8 mouse cellular contexts compared by ENCODE assay signal in the genomic region with DNA sequence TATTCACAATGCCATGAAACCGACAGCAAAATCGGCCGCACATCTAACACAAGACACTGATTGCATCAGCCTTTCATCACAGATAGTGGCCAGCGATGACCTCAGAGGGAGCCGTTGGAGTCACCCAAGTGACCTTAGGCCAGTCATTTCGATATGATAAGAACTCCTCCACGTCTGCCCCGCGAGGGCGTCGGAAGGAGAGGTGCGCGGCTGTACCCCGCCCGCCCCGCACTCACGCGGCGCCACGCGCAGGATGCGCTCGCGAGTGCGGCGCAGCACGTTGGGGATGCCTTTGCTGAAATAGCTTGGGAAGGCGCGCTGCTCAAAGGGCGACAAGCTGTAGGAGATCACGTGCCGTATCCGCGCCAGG. TPM values are rescaled to one million over a fixed set of nuclear protein-coding genes. Genes with fewer than 3 reads are reported as not detected.
A peak's percentile ranks its signal among the peaks of the same experiment; 100 is the strongest.
DNase-seq lines count a peak whose midpoint lies in the region; ATAC-seq and TF ChIP-seq lines count a peak whose summit lies in the region.

No protein-coding gene starts in this region.

- ATAC-seq in kidney, embryonic 16.5 days (ENCODE audit: low FRiP score, low TSS enrichment): no peak
- peak; percentile 76; the same call in 1 of the 2 replicates for ATAC-seq in forebrain, embryonic 15.5 days (replicated peaks)
- ATAC-seq in liver, postnatal 0 days: peak; percentile 54

- H3K4me1 ChIP-seq in kidney, embryonic 16.5 days (ENCODE audit: insufficient read depth, low read length): peaks cover 8% of the 10 kb centered on the region
- H3K4me1 ChIP-seq in forebrain, embryonic 15.5 days: peaks cover 18% of the 10 kb centered on the region
- H3K4me1 ChIP-seq in liver, postnatal 0 days (ENCODE audit: insufficient read depth): peaks cover 36% of the 10 kb centered on the region

- peak overlapping the region; percentile 56 for H3K27ac ChIP-seq in kidney, embryonic 16.5 days (ENCODE audit: low read length)
- peak overlapping the region; percentile 83 for H3K27ac ChIP-seq in forebrain, embryonic 15.5 days (replicated peaks)
- peak overlapping the region; percentile 98 for H3K27ac ChIP-seq in liver, postnatal 0 days (ENCODE audit: low read depth)

- peaks cover 8% of the 10 kb centered on the region; the same call in 1 of the 2 replicates for H3K36me3 ChIP-seq in kidney, embryonic 16.5 days (ENCODE audit: insufficient read depth, low read length)
- peaks cover 8% of the 10 kb centered on the region for H3K36me3 ChIP-seq in forebrain, embryonic 15.5 days
- H3K36me3 ChIP-seq in liver, postnatal 0 days (replicated peaks; ENCODE audit: insufficient read depth, low read length): peaks cover 9% of the 10 kb centered on the region

- no peaks in the 10 kb centered on the region for H3K9me3 ChIP-seq in kidney, embryonic 16.5 days (ENCODE audit: low read length)
- H3K9me3 ChIP-seq in forebrain, embryonic 15.5 days: no peaks in the 10 kb centered on the region
- H3K9me3 ChIP-seq in liver, postnatal 0 days (ENCODE audit: low read length): no peaks in the 10 kb centered on the region

- H3K4me2 ChIP-seq in kidney, embryonic 16.5 days (replicated peaks; ENCODE audit: low read depth, low read length): peak overlapping the region; percentile 85
- H3K4me2 ChIP-seq in forebrain, embryonic 15.5 days (replicated peaks): peak overlapping the region; percentile 90
- H3K4me2 ChIP-seq in liver, postnatal 0 days (ENCODE audit: low read depth, low read length): peak overlapping the region; percentile 76

- 0 out of 2 replicates have a peak, but pooled peaks have one; percentile 3 for TF ChIP-seq CTCF in liver, postnatal 0 days (IDR thresholded peaks at IDR 0.05; ENCODE audit: low read depth)

- H3K27me3 ChIP-seq in kidney, embryonic 16.5 days (ENCODE audit: insufficient read depth, low read length): no peaks in the 10 kb centered on the region
- no peaks in the 10 kb centered on the region for H3K27me3 ChIP-seq in forebrain, embryonic 15.5 days
- no peaks in the 10 kb centered on the region for H3K27me3 ChIP-seq in liver, postnatal 0 days (ENCODE audit: insufficient read depth, low read length)

- intact Hi-C loops in left cerebral cortex, postnatal 10 days (cut with DNase I): no loop called here

- peak overlapping the region; percentile 88 for H3K9ac ChIP-seq in kidney, embryonic 16.5 days (replicated peaks; ENCODE audit: low read length)
- H3K9ac ChIP-seq in forebrain, embryonic 15.5 days (replicated peaks): peak overlapping the region; percentile 87
- H3K9ac ChIP-seq in liver, postnatal 0 days (replicated peaks): peak overlapping the region; percentile 92

- no peak for DNase-seq in kidney, postnatal 4 days
- peak; percentile 60 for DNase-seq in adrenal gland, postnatal 10 days
- no peak for DNase-seq in liver, postnatal 0 days
- no peak for DNase-seq in left cerebral cortex, adult 18-20 months (ENCODE audit: low spot score in 2 of 2)
- no peak for DNase-seq in urinary bladder, postnatal 14 days (ENCODE audit: low spot score)
- no peak for DNase-seq in left cerebral cortex, postnatal 10 days (ENCODE audit: extremely low spot score in 1 of 2, low spot score in 2 of 2)

- peak overlapping the region; percentile 92 for H3K4me3 ChIP-seq in kidney, embryonic 16.5 days (ENCODE audit: low read length)
- peak overlapping the region; percentile 94 for H3K4me3 ChIP-seq in forebrain, embryonic 15.5 days
- H3K4me3 ChIP-seq in liver, postnatal 0 days (ENCODE audit: low read depth, low read length): peak overlapping the region; percentile 92

- TF ChIP-seq EP300 in liver, postnatal 0 days (IDR thresholded peaks at IDR 0.05; ENCODE audit: low read depth): no peak

- WGBS in kidney, embryonic 16.5 days: under 1% methylated on average over 34 of the region's 34 CpGs
- WGBS in forebrain, embryonic 15.5 days: under 1% methylated on average over 34 of the region's 34 CpGs
- WGBS in liver, postnatal 0 days (ENCODE audit: insufficient replicate concordance): under 1% methylated on average over 34 of the region's 34 CpGs

RNA-seq across cellular contexts. Expression of a gene that starts 0.3 kb away (rescaled TPM):
- polyA plus RNA-seq in kidney, embryonic 16.5 days (2015; fragmentation: Nextera tagmentation; extraction: Ambion mirVana): 641 and 655 TPM in 2 replicates
- 1,000 to 10,000 TPM; 1,893 to 1,933 TPM for total RNA-seq in adrenal gland, postnatal 10 days (2021)
- polyA plus RNA-seq in forebrain, embryonic 15.5 days (2015; fragmentation: Nextera tagmentation; extraction: Ambion mirVana): 589 and 615 TPM in 2 replicates
- 1,453 and 1,461 TPM in 2 replicates for polyA plus RNA-seq in liver, postnatal 0 days (2015; fragmentation: Nextera tagmentation; extraction: Ambion mirVana)
- 100 to 1,000 TPM; 415 to 443 TPM for total RNA-seq in left cerebral cortex, adult 18-20 months (2021)
- total RNA-seq in left cerebral cortex, postnatal 10 days (2021): 100 to 1,000 TPM; 560 to 578 TPM

RNA-seq across cellular contexts. Expression of a gene that starts 0.5 kb away (rescaled TPM):
- polyA plus RNA-seq in kidney, embryonic 16.5 days (2015; fragmentation: Nextera tagmentation; extraction: Ambion mirVana): 1.1 and 1.2 TPM in 2 replicates
- total RNA-seq in adrenal gland, postnatal 10 days (2021): 1 to 10 TPM in 1 of 2 experiments, under 1 TPM in 1; 0.70 to 1.1 TPM
- 3.3 and 4.0 TPM in 2 replicates for polyA plus RNA-seq in forebrain, embryonic 15.5 days (2015; fragmentation: Nextera tagmentation; extraction: Ambion mirVana)
- polyA plus RNA-seq in liver, postnatal 0 days (2015; fragmentation: Nextera tagmentation; extraction: Ambion mirVana): 0.15 and 0.18 TPM in 2 replicates
- total RNA-seq in left cerebral cortex, adult 18-20 months (2021): under 1 TPM; 0.73 to 0.79 TPM
- total RNA-seq in left cerebral cortex, postnatal 10 days (2021): 1 to 10 TPM in 1 of 2 experiments, under 1 TPM in 1; 0.58 to 1.5 TPM

RNA-seq across cellular contexts. Expression of a gene that starts 7.3 kb away (rescaled TPM):
- polyA plus RNA-seq in kidney, embryonic 16.5 days (2015; fragmentation: Nextera tagmentation; extraction: Ambion mirVana): 0.34 and 0.37 TPM in 2 replicates
- total RNA-seq in adrenal gland, postnatal 10 days (2021): 10 to 100 TPM in 1 of 2 experiments, 1 to 10 TPM in 1; 6.0 to 31.0 TPM
- not detected in 2 replicates for polyA plus RNA-seq in forebrain, embryonic 15.5 days (2015; fragmentation: Nextera tagmentation; extraction: Ambion mirVana)
- 198 and 209 TPM in 2 replicates for polyA plus RNA-seq in liver, postnatal 0 days (2015; fragmentation: Nextera tagmentation; extraction: Ambion mirVana)
- not detected for total RNA-seq in left cerebral cortex, adult 18-20 months (2021)
- not detected for total RNA-seq in left cerebral cortex, postnatal 10 days (2021)

RNA-seq across cellular contexts. Expression of a gene that starts 26.6 kb away (rescaled TPM):
- polyA plus RNA-seq in kidney, embryonic 16.5 days (2015; fragmentation: Nextera tagmentation; extraction: Ambion mirVana): 0.12 TPM in 1 of 2 replicates, not detected in the other
- under 1 TPM; 0.12 to 0.15 TPM for total RNA-seq in adrenal gland, postnatal 10 days (2021)
- 0.08 TPM in 1 of 2 replicates, not detected in the other for polyA plus RNA-seq in forebrain, embryonic 15.5 days (2015; fragmentation: Nextera tagmentation; extraction: Ambion mirVana)
- 0.06 and 0.25 TPM in 2 replicates for polyA plus RNA-seq in liver, postnatal 0 days (2015; fragmentation: Nextera tagmentation; extraction: Ambion mirVana)
- under 1 TPM; 0.14 to 0.26 TPM for total RNA-seq in left cerebral cortex, adult 18-20 months (2021)
- total RNA-seq in left cerebral cortex, postnatal 10 days (2021): not detected

RNA-seq across cellular contexts. Expression of a gene that starts 26.7 kb away (rescaled TPM):
- polyA plus RNA-seq in kidney, embryonic 16.5 days (2015; fragmentation: Nextera tagmentation; extraction: Ambion mirVana): 2.1 and 2.5 TPM in 2 replicates
- total RNA-seq in adrenal gland, postnatal 10 days (2021): 1 to 10 TPM; 3.2 to 5.4 TPM
- 1.6 and 2.3 TPM in 2 replicates for polyA plus RNA-seq in forebrain, embryonic 15.5 days (2015; fragmentation: Nextera tagmentation; extraction: Ambion mirVana)
- polyA plus RNA-seq in liver, postnatal 0 days (2015; fragmentation: Nextera tagmentation; extraction: Ambion mirVana): 5.5 TPM in 2 replicates
- 1 to 10 TPM; 5.4 to 5.6 TPM for total RNA-seq in left cerebral cortex, adult 18-20 months (2021)
- 1 to 10 TPM; 3.4 to 4.5 TPM for total RNA-seq in left cerebral cortex, postnatal 10 days (2021)

Comparison
In these comparisons a context has a peak if more than half of its experiments do, and no peak if none do; other contexts are left out.
1. RNA of a gene that starts 7.3 kb away (total RNA-seq): 6.0 to 31.0 TPM in adrenal gland, postnatal 10 days; not detected in left cerebral cortex, adult 18-20 months and not detected in left cerebral cortex, postnatal 10 days; every median in the first group is over 4 times any median in the second.
2. Peak in every context shown above with its lines, with median percentiles within 50 percentile points of each other: H3K27ac ChIP-seq, H3K4me2 ChIP-seq, H3K4me3 ChIP-seq and H3K9ac ChIP-seq.